Mouse (Mus musculus) cerebellum, postnatal 25 days (tissue): ENCODE measurements around the gene Tnr.
A peak's percentile ranks its signal among the peaks of the same experiment; 100 is the strongest.
"Not testable (repeated sequence)": the region's sequence is repeated elsewhere in the genome, so short reads cannot be mapped to it uniquely, and the experiment has no call there.

Experiments used
- DNase-seq, 2 experiments: peaks; one replicate each; pipeline ENCODE4 v3.0.0; 2021; ENCODE audit warnings: mixed read lengths in 2 of 2

Gene Tnr

DNA sequence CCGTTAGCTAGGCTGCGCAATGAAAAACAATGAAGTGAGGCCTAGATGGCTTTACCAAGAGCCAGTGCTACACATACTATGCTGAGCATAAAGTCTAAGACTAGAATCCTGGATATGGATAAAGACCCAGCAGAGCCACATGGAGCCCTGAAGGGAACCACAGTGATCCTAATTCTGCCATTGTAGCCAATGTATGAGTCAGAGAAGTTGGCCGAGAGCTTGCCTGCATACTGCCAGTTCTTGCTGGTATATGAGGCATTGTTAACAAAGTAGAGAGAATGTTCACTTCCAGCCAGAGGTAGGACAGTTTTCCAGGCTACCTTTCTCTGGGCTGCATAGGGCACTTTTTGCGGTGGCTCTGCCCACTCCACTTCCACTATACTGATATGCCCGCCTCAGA lies 365.0 kb downstream of the Tnr start:
- DNase-seq: peak; percentile 46 to 64

DNA sequence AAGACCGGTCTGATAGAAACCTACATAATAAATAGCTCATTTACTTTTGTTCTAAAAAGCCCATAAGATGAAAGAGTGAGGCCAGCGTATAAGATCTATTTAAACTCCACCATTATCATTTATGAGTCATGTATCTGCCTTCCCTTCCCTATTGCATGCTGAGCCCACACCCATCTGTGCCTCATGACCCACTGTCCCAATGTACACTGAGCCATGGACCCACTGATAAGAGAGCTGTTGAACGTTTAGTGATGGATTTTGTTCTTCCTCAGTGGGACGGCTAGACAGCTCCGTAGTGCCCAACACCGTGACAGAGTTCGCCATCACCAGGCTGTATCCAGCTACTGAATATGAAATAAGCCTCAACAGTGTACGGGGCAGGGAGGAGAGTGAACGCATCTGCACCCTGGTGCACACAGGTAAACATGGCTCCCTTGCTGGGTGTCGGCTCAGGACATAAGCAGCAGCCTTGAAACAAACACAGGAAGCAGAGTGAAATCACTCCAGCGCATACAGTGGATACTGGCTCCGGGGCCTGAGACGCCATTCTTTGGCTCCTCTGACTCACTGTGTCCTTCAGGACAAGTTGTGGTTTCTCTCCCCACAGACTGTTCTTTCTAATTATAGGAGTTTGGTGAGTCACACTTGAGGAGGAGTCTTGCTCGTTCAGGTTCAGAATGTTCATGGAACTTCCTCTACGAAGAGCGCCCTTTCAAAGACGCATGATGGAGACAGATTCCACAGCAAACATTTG lies 365.6 kb downstream of the Tnr start:
- DNase-seq: no peak

DNA sequence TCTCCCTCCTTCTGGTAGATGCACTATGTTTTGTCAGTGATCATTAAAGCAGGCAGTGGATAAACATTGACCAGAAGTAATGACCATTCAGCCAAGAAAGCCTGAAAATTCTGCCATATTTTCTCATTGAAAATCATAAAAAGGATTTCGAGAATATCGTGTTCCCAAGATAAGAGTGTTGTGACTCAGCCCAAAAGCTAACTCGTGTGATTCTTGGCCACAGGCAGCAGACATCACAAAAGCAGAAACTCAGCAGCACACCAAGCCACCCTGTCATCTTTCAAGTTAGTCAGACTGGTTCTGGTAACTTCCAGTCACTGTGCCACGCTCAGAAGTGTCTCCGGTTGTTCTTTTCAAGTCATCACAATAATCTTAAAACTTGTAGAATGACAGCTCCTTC lies 367.0 kb downstream of the Tnr start:
- DNase-seq: no peak

DNA sequence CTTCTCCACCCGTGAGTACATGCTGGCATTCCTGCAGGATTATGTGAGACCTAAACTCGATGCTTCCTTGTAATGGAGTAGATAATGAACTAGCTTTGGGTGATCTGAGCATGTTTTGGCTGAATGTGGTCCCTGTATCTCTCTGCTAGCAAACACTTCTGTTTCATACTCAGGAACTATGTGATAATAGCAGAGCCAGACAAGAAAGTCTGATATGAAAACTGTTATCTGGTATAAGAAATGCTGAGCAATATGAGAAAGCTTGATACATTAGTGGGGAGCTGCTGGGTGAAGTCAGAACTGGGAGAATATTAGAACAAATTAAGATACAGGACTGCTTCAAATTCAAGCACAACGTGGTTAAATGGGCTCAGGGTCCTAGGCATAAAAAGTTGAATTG lies 371.5 kb downstream of the Tnr start:
- DNase-seq: no peak

DNA sequence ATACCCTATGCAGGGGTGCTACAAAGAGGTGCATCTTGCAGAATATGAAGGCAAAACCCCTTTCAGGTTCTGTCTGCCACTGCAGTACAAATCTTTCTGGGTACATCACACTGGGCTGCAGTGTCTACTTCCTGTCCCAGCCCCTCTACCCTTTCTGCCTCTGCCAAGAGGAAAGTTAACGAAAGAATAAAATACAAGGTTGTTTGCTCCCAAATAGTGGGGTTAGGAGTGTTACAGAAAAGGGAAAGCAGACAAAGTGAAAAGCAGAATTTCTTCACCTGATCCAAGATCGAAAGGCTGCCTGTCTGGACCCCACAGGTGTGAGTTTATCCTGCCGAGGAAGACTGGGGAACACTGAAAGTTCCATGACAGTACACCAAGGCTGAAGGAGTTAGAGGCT lies 376.4 kb downstream of the Tnr start:
- DNase-seq: no peak

DNA sequence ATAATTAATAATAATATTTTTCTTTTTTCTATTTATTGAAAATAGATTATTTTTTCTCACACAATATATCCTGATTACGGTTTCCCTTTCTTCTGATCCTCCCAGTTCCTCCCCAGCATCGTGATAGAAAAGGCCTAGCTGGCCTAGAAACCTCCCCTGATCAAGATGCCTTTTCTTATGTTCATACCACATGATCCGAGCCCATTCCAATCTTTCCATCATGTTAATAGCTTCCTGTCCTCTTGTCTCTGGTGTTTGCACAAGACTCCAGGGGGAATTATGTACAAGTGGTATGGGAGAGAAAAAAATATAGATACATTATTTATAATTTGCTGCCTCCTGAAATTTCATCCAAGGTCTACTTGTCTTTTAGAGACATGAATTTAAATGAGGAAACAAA lies 377.1 kb downstream of the Tnr start:
- no peak for DNase-seq

DNA sequence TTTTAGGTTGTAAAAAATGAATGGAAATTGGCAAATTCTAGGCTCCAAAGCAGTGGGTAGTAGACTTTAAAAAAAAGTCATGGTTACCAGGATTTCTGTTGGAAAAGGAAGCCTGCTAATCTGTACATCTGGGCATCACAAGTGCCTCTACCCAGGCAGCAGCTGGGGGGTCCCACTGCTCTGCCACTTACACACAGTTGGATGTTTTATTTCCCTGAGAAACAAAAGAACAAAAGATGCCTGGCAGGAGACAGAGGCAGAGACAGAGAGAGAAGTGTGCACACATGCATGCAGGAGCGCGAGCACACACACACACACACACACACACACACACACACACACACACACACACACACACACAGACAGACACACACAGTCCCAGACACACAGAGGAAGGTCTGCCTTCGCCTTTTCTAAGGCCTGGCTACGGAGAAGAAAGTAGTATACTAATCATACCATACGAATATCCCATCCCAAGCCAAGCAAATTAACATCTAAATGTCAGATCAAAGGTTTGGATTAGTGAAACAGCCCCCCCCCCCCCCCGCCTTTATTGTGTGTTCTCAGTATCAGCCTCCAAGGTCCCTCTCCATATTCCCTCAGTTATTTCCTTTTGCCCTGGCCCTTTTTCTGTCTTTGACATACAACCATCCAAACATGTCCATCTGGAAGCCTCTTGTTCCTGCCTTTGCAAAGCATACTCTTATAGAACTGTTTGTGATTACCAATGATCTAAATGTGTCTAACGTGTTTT lies 378.0 kb downstream of the Tnr start:
- no peak for DNase-seq

DNA sequence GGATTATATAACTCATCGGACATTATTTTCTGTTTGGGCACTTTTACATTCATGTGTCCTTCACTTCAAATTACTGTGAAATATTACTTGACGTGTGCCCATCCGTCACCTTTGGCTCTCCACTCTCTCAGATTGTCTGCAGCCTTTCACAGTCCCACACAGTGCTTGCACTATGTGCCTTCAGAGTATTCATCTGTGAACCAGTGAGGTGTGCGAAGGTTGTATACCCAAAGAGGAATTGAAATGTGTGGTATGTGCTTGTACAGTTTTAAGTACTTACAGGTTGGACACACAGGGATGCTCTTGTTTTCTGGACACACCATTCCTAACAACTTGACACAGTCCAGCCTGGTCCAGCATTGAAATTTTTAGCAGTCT lies 378.5 kb downstream of the Tnr start:
- DNase-seq: no peak

DNA sequence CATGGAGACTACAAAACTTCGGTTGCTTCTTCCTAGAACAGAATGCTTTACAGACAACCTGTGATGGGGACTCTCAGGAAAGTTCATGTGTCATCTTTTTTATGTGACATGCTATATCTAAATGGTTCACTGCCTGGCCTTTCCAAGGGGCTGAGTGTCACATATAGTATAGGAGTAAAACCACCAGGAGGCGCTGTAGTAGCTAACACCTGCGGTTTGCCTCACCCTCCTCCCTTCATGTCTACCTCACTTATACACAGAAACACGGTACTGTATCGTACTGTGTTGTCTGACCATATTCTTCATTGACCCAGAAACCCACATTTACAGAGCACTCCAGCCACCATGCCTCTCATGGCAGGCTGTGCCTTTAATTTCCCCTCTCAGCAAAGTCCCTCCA lies 387.4 kb downstream of the Tnr start:
- peak in 1 of 2 experiments; percentile 43 for DNase-seq

DNA sequence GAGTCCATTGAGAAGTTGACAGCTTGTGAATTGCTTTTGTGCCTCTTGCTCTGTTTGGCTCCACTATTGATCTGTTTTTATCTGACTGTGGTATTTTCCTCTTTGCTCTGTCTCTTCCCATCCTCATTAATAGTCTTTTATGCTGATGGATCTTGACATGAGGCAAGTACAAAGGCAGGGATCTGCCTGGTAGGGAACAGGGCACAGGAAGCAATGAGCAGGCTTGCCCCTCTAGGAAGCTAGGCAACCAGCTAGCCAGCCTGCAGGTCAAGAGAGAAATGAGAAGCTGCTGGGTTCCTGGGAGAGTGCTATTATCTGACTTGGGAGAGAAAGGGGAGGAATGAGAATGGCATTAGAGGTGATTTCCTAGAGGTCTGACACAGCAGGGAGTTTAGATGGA lies 391.2 kb downstream of the Tnr start:
- DNase-seq: no peak

DNA sequence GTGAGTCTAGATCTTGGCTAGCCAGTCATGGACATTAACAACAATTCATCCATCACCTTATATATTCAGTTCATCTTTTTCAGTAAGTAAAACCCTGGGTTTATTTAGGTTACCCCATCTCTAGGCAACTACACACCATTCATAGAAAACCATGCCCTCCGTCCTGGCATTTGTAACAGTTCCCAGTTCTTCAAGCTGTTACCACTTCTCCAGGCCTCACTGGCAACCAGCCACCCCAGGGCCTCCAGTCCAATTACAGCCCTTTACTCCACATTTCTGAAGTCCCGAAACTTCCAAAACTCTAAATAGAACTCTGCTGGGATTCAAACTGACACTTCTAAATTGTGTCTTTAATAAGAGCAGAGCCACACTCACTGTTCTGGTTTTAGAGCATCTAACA lies 397.0 kb downstream of the Tnr start:
- peak in 1 of 2 experiments; percentile 46 for DNase-seq

DNA sequence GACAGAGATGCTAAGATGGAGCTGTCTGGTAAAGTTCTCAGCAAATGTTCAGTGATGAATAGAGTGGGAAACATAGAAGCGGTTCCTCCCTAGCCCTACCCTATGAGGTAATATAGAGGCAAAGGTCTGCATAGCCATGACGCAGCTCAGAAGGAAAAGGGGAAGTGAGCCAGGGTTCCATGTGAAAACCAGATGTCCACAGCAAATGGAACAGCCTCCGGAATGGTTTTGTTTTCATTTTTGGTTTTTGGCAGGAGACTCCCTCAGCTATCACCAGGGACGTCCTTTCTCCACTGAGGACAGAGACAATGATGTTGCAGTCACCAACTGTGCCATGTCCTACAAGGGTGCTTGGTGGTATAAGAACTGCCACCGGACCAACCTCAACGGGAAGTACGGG lies 399.4 kb downstream of the Tnr start:
- no peak for DNase-seq

DNA sequence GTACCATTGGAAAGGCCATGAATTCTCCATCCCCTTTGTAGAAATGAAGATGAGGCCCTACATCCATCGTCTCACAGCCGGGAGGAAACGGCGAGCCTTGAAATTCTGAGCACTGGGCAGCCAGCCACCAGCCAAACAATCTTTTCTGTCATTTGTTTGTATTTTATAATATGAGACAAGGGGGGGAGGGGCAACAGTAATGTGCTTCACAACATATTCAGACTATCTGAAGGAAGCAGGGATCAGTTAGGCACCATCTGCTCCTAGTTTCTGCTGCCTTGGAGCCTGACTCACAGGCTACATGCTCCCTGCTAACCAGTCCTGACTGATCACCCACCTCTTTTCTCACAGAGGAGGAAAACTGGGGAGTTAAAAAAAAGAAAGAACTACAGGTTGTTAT lies 400.5 kb downstream of the Tnr start:
- no peak for DNase-seq

DNA sequence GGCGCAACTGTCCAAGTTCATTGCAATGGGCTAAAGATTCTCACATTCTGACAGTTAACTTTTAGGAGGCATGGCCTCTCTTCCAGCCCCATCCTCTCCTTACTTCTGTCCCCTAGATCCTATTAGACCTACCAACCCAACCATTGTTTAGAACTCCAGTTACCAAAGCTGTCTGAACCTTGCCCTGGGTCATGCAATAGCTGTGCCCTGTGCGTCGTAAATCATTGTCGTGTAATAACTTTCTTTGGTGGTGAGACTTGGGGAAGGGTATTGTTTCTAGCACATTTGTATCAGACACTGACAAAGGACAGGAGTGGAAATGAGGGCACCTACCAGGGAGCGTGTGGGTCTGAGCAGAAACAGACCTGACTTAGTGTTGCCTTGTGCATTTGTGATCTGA lies 401.1 kb downstream of the Tnr start:
- DNase-seq: no peak

DNA sequence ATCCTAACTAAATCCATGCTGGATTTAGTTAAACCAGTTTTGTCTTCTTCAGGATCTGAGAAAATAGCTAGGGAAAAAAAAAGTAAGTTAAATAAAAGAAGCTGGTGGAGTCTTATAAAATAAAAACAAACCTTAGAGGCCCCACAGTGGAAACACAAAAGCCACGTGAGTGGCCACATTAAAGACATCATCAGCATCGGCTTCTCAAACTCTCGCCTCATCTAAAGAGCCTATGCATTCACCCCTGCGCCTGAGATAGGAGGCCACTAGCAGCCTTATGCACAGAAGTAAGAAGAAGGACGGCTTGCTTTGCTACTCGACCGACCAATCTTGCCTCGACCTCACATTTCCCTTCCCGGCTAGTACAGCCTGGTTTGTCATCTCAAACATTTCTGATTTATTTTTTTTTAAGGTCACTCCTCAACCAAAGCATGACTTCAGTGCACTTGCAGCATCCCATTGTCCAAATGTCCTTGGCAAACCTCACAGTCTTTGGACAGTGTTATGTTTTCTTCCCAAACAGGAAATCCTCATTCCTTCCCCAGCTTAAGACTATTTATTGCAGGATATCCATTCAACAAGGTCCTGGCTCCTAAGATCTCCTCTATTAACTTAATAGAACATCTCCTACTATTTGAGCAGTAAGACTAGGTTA lies 405.2 kb downstream of the Tnr start:
- DNase-seq: no peak

DNA sequence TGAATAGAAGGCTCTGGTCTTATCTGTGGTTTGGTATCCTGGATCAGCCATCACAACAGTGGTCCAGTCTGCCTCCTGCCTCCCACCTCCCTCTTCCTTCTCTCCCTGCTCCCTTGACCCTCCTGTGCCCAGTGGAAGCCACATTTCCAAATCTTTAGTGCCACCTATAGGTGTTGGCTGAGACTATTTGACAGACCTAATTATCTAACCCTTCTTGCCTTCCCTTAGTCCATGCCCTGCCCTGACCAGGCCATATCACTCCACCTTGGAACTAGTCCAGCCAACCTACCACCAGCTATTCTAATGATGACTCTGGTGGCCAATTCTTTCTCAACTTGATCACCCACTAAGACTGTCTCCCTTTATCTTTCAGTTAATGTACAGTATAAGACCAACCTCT lies 408.5 kb downstream of the Tnr start:
- no peak for DNase-seq

DNA sequence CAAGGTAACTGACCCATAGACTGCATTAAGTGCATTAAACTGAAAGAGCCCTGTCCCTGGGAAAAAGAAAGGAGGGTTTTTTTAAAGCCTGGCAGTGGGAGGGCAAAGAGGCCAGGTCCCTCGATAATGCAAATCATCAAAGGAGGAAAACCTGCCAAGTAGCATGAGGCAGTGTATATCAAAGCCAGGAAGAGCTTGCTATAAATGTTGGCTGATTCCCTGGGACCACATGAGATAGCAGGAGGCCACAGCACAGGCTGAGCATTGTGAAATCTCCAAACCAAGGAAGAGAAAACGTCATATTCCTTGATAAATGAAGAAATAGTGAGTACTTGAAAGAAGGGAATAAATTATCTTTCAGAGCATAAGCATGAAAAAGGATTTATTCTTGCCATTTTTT lies 409.0 kb downstream of the Tnr start:
- no peak for DNase-seq

DNA sequence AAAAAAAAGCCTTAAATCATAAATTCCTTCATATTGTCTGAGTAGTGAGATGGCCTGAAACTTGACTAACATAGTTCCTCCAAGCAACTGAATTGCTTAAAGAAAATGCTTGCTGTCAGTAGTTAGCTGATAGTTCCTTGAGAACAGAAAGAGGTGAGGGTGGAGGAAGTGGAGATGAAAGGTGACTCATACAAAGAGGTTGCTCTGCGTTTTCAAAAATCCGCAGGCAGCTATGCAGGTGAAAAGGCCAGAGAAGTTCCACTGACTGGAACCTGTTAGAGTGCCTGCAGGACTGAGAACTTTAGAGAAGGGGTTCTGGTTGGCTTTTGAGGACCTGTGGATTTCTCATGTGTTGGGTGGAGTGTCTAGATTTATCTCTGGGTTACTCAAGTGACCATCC lies 414.9 kb downstream of the Tnr start:
- DNase-seq: no peak

DNA sequence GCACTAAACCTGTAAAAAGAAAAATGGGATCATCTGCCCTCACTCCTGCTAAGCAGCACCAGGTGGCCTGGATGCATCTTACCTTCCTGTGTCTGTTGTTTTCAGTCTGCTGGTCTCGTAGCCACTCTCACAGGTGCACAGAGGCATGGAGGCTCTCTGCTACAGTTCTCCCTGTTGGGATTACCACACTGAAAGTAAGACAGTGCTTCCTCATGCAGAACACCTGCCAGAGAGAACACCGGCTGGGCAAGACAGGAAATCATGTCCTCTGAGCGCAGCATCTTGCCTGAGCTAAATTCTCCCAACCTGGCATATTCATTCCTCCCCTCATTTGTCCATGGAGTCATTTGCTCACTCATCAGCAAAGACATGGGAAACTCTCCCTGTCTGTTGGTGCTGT lies 415.8 kb downstream of the Tnr start:
- DNase-seq: peak; percentile 17 to 20

DNA sequence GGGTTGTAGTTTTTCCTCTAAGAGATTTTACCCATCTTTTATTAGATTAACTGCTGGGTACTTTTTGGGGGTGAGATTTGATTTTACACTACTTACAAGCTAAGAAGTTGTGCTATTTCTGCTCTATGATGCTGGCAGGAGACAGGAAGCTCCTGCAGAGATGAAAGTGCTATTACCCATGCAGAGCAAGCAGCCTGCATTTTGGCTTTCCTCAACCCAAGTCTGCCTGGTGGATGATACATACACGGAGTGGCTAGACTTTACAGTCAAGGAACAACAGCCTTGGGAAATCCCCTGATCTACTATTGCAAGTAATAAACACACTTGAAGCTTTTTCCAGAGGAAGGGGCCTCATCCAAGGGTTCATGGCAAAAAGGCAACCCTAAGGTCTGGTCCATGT lies 430.0 kb downstream of the Tnr start:
- no peak for DNase-seq

DNA sequence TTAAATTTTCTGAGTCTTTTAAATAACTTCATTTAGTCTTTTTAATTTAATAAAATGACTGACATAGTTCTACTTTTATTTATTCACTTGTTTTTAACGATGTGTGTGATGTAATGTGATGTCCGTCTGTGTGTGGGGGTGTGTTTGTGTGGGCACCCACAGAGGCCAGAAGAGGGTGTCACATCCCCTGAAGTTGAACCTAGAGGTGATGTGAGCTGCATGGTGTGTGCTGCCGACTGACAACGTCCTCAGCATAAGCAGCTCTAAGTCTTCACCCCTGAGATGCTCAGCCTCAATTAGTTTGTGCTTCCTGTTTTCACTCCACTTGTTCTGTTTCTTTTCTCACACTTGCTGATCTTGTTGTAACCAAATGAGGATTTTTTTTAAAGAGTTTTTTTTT lies 439.8 kb downstream of the Tnr start:
- DNase-seq: no peak

DNA sequence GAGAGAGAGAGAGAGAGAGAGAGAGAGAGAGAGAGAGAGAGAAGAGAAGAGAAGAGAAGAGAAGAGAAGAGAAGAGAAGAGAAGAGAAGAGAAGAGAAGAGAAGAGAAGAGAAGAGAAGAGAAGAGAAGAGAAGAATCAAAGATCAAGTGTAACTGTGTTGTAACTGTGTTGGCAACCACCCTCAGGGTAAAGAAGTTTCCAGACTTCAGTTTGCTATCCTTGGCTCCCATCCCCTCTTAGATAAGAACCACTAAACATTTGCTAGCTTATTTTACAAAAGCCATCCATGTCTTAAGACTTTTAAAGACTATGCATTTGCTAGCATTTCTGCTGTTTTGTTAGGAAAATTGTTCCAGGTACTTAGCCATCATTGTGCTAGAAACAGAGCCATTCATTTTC lies 442.7 kb downstream of the Tnr start:
- not testable (repeated sequence) for DNase-seq

DNA sequence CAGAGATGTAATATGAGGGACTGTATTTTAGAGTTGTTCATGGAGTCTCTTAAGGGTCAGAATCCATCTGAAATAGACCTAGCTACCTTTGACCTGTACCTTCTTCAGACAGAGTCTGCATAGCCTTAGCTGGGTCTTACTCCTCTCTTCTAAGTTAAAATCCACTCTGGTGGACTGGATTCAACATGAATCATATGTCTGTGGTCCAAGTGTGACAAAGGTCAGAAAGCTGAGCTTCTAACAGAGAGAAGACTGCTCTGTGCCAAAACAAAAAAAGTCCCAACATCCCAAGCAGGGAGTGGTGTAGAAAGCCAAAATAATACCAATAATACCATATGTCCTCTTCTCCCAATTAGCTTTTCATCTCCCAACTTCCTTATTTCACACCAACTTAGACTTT lies 444.8 kb downstream of the Tnr start:
- no peak for DNase-seq

DNA sequence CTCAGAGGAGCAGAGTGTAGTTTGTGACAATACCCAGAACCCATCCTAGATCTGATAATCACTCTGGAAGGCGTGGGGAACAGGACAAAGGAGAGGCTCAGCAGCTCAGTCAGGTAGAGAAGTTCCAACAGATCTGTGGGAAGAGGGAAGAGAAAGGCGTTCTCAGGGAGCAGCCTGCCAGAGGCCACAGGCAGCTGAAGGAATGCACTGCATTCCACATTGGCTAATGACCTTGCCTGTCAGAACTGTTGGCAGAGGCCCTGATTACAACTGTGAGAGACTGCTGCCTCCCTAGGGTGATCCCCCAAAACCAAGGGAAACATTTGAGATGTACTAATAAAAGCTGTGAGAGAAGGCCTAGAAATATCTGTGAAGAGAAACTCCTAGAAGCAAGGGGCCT lies 454.2 kb downstream of the Tnr start:
- no peak for DNase-seq
